Mouse (Mus musculus): ENCODE measurements at regions not wholly inside any gene's neighbourhood (a gene's known extent, or its start where the extent isn't known, plus 50 kb on each side); places are given as distances from the start of the nearest gene placed in this dataset.

DNA sequence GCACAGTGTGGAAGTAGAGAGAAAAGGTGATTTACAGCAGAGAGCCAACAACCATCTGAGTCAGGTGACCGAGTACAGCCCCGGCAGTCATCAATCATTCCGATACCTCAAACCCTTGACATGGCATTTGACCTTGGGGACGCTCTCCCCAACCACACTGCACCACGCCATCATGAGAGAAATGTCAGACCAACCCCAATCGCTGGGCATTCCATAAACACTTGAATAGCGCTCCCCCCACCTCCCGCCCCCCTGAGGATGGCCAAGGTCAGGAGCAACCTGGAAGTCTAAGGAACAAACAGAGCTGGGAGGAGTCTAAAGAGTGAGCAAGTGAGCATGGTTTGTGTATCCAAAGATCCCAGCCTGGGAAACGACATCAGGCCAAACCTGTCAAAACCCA is 198.2 kb upstream of the Srrm4 start:
- DNase-seq (ENCODE audit: low spot score in 2 of 2): no peak

DNA sequence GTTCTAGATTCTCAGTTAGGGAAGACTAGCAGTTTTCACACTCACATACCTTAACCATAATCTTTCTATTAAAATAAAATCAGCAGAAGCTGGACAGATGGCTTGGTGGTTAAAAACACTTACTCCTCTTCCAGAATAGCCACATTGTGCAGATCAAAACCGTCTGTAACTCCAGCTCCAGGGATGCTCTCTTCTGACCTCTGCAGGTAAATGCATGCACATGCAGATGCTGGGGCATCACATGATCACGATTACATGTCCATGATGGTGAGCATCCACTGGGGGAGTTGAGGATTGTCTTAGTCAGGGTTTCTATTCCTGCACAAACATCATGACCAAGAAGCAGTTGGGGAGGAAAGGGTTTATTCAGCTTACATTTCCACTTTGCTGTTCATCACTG is 184.8 kb upstream of the Srrm4 start:
- DNase-seq (ENCODE audit: low spot score in 2 of 2): no peak

DNA sequence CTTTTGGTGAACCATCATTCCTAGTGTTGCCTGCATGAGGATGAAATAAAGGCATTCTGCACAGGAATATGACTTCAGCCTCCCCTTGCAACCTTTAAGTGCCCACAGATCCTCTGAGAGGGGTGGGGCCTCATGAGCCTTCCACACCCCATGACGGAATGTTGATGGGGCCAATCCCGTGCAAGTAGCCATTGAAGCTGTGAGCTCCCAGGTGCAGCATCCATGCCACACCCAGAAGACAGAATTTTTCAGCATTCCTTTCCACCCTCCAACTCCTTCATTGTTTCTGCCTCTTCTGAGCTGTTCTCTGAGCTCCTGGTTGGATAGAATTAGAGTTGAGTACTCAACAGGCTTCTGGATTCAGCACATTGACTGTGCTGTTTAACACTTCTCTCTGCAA is 174.6 kb upstream of the Srrm4 start:
- no peak for DNase-seq (ENCODE audit: low spot score in 2 of 2)

DNA sequence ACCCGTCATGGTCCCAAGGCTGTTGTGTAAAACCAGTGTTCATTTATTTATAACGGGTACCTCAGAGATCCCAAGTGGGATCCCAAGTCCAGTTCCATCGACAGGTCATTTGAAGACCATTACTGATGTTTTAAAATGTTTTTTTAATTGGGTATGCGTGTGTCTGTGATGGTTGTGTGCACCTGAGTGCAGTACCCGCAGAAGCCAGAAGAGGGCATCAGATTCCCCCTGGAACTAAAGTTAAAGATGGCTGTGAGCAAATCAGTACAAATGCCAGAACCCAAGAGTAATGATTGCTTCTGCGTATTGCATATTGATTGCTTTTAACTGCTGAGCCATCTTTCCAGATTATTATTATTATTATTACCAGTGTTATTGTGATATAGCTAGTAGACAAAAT is 169.7 kb upstream of the Srrm4 start:
- DNase-seq (ENCODE audit: low spot score in 2 of 2): no peak

DNA sequence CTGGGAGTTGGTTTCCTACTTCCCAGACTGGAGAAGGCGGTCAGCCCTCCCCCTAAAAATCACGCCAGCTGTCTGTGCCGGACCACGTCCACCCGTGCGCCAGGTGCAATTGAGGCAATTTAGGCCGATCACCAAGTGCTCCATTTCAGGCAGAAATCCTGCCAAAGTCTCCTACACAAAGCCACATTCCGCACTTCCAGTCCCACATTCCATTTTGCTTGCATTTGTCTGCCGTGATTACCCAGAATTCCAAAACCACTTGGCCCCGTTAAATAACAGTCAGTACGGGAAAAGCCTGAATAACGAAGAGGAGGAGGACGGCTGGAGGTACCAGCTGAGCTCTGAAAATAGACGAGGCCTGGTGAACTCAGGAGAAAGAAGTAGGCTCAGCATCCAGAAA is 167.1 kb upstream of the Srrm4 start:
- peak in 1 of 2 experiments; percentile 62 for DNase-seq (ENCODE audit: low spot score in 2 of 2)

DNA sequence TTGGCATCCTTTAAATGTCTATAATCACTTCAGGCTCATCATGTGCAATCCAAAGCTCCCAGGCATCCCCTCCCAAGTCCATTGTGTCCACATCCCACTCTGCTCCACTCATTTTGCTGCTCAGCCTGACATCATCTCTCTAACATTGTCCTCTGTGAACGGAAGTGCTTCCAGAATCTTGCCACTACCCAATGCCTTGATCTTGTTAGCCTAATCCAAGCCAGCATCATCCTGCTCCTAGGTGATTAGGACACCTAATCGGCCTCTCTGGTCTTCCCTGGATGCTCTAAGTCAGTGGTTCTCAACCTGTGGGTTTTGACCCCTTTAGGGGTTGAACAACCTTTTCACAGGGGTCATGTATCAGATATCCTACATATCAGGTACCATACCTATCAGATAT is 161.3 kb upstream of the Srrm4 start:
- DNase-seq (ENCODE audit: low spot score in 2 of 2): no peak

DNA sequence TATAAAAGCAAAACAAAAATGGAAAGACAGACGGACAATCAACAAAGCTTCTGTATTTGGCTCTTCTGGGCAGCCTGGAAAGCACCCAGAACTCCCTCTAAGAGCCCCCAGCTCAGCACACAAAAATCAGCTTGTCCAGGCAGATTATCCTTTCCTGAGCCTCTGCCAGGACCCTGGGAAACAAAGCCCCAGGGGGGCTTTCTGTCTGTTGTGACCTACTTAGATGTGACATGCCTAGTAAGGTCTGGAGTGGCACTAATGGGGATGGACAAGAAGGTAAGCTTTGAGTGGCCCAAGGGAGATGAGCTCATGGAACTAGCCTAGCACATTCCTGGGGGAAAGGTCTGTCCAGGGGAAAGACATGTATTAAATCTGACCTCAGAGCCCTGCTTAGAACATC is 160.5 kb upstream of the Srrm4 start:
- DNase-seq (ENCODE audit: low spot score in 2 of 2): no peak

DNA sequence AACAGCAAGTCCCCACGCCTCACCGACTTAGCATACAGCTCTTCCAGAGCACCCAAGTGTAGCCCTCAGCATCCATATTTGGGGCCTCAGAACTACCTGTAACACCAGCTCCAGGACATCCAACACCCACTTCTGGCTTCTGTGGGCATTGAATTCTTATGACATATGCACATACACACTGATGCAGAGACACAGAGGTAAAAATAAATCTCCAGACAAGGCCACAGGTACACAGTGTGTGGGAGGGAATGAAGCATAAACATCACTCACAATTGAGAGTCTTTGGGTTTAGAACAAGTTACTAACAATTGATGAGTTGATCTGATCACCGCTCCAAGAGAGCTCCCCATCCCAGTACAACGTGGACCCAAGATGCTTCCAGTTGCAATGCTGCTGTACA is 154.2 kb upstream of the Srrm4 start:
- no peak for DNase-seq (ENCODE audit: low spot score in 2 of 2)

DNA sequence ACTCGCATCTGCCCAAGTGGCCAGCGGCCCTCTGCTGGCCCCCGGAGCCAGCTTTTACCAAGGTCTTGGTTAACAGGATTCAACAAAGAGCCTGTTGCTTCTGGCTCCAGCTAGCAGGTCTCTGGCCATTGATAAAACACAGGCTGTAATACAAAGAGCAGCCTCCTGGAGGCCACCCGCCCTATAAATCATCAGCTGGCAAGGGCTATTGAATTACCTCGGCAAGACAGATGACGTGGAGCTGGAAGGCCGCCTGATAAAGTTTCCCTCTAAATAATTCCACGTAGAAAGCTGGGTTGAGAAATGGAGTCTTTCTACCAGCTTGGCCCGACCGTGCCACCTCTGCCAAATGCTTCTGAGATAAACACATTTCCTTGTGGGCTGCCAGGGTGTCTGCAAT is 152.8 kb upstream of the Srrm4 start:
- DNase-seq (ENCODE audit: low spot score in 2 of 2): no peak

DNA sequence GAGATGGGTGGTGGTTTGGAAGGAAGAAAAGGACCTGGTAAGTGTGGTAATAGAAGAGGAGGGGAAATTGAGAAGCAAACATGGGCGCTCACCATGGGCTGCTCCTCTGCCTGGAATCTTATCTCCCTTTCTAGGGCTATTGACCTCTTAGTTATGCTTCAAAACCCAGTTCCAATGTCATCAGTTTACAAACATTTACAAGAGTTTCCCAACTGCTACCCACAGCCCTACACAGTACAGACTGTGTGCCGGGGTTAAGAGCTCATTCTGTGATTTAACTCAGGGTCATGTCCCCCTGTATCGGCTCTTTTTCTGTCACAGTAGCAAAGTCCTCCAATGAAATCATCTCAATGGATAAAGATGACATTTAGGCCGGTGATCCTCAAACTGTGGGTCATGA is 144.0 kb upstream of the Srrm4 start:
- DNase-seq (ENCODE audit: low spot score in 2 of 2): no peak

DNA sequence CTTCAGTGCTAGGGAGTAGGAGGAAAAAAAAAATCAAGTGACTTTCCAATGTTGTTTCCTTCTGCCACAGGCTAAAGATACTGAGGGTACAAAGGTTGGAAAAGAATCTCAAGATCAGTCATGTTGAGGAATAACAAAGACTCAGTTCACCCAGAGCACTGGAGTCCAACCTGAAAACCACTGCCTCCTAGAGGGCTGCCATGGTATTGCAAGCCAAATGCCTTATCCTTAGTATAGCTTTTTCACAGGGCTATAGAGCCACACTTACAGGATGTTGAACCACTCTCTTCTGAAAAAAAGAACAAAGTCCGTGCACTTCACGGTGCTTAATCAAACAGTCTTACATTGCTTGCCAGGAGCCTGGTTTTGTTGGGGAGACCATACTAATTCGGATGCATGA is 139.9 kb upstream of the Srrm4 start:
- no peak for DNase-seq (ENCODE audit: low spot score in 2 of 2)

DNA sequence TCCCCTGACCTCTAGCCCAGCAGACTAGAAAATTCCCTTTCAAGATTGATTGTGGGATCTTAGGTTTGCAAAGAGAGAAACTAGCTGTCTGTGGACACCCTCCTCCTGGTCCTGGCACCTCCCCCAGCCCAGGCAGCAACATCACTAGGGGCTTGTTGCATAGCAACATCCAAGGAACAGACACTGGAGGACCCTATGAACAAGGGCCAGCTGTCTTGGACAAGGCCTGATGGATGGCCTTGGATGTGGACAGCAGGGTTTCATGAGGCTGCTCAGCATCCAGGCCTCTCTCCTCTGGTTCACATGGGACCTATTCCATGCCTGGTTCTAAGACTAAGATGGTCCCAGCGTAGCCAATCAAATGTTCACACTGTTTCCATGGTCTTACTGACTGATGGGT is 127.6 kb upstream of the Srrm4 start:
- no peak for DNase-seq (ENCODE audit: low spot score in 2 of 2)

DNA sequence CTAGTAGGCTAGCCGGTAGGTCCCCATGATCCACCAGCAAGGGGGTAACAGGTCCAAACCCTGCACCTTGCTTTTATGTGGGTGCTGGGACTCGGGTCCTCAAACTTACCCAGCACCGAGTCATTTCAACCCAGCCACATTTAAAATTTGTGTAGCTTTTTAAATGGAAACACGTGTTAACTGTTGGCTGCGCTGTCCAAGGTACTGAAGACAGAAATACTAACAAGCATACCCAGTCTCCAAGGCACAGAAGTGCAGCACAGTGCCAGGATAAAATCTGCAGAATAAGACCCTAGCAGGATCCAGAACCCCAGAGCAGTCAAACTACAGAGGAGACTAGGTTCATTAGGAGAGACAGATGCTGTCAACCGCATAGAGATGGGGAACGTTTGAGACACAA is 122.6 kb upstream of the Srrm4 start:
- DNase-seq (ENCODE audit: low spot score in 2 of 2): no peak

DNA sequence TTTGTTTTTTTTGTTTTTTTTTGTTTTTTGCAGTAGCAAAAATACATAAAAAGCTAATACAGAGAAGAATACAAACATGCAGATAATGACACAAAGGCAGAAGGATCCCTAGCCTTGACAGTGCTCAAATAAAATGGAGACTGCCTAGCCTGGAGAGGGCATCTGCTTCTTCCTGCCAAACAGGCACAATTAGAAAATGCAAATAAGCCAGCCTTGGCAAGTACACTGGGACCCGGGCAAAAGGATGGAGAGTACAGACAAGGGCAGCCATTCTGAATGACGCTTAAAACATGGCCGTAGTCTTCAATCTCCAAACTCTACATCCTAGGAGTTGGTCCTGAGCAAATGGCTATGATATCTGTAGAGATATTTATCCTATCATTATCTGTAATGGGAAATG is 120.4 kb upstream of the Srrm4 start:
- DNase-seq (ENCODE audit: low spot score in 2 of 2): no peak

DNA sequence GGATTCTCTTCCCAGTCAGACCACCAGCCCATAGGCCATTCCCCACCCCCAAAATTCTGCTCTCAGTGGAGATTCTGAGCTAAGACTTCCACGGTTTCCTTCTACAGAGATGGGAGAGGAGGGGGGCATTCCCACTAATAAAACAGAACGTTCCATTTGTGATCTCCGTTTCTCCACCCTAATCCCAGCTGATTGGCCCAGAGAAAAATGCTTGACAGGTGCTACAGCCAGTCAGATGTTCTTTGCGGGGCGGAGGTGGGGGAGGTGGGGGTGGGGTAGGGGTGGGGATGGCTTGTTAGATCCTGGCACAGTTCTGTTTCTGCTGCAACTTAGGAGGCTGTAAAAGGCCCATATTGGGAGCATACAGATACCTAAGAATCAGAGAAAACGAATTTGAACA is 116.9 kb upstream of the Srrm4 start:
- no peak for DNase-seq (ENCODE audit: low spot score in 2 of 2)

DNA sequence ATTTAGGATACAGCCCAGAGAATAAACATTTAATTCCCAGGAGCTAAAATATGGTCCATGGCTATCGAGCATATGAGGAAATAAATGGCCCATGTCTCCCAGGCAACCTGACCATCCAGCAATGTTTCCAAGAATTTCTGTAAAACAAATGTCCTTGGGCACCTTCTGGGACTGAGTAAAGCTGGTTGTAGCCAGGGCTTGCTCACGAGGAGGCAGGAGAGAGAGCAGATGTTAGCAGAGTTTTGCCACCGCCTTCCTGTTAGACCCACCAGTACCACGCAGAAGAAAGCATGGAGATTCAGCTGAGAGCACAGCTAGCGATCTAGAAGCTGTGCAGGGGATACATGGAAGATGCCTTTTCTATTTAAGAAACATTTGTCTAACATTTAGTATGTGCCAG is 70.8 kb upstream of the Srrm4 start:
- no peak for DNase-seq (ENCODE audit: low spot score in 2 of 2)

DNA sequence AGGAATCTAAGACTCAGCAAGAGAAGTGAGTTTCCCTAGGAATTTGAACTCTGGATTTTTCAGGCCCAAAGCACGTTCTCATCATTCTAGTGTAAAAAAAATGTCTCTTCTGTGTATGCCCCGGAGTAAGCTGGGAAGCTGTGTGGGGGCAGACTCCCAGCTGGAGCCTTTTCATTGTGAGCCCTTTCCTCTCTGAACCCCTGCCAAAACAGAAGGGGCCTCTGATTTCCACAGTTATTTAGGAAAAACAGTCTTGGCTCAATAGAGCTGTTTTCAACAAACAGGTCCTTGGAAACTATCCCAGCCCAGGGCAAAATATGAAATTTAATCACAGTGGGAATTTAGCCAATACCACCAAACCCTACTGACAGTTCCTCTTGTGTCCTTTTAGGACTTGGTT is 70.2 kb upstream of the Srrm4 start:
- DNase-seq (ENCODE audit: low spot score in 2 of 2): no peak

DNA sequence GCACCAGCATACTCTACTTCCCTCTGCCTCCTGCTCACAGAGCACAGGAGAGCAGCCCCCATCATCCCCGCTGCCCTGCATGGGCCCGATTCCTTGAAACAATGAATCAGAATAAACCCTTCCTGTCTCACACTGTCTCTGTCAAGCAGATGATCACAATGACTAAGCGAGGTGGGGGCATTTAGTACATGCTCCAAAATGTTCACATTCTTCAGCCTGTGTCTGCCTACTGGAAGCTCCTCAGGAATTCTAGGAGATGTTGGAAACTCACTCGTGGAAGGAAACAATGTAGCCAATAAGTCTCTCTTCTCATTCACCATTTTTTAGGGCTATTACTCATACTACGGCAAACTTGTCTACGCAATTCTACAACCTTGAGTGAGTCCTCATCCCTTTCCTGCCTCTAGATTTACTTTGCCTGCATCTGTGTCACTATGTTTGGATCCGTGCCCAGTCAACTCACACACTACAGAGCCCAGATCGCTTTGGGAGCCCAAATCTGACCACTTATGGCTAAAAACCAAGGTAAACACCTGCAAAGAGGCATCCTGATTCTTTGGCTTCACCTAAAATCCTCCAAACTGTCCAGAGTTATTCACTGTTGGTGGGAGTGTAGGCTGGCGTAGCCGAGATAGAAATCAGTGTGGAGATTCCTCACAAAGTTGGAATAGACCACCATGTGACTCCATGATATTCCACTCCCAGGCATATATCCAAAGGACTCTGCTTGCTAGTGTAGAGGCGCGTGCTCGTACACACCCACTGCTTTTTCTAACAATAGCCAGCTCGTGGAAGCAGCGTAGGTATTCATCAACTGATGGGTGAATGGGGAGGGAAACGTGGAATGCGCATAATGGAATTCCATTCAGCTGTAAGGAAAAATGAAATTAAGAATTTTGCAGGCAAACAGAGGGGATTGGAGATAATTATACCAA is 63.1 kb upstream of the Srrm4 start:
- peak in 1 of 2 experiments; percentile 26 for DNase-seq (ENCODE audit: low spot score in 2 of 2)
